Mouse (Mus musculus) spleen, adult 12 weeks (tissue): ENCODE data around the gene Polr2j.

Experiments
- DNase-seq: peaks from one replicate; pipeline ENCODE4 v3.0.0; 2022; ENCODE audit warnings: low spot score

Polr2j gene

GRCm38 (mm10) chr5:136167296-136167695, 50.9 kb downstream of the Polr2j start:
- DNase-seq, result no peak

GRCm38 (mm10) chr5:136168071-136168470, 51.6 kb downstream of the Polr2j start:
- no peak for DNase-seq

GRCm38 (mm10) chr5:136169626-136170511, 53.4 kb downstream of the Polr2j start:
- peak; percentile 36 for DNase-seq

- peak; percentile 66 for DNase-seq
Measured at GRCm38 (mm10) chr5:136170512-136171362, 54.3 kb downstream of the Polr2j start, which contains the start of gene Orai2. Gene Orai2, minus strand, starts transcription at chr5:136170713.

GRCm38 (mm10) chr5:136171363-136172341, 55.2 kb downstream of the Polr2j start:
- no peak for DNase-seq
